Mouse (Mus musculus) neural tube, embryonic 11.5 days (tissue): ENCODE data around the gene Mmgt2. TPM values are rescaled to one million over a fixed set of nuclear protein-coding genes. Genes with fewer than 3 reads are reported as not detected.

ENCODE experiments used
- ATAC-seq: fragments of 200-750 bp; cut with Nextera tagmentation; 2 replicates; pipeline ENCODE4 v1.8.0; 2017; ENCODE audit warnings: moderate number of reproducible peaks, mild to moderate bottlenecking, moderate TSS enrichment, moderate library complexity; ENCODE audit not compliant: insufficient read depth, low FRiP score, low TSS enrichment
- DNase-seq: peaks from one replicate; pipeline ENCODE4 v3.0.0-alpha.2; 2015; ENCODE audit warnings: low spot score
- H3K27ac ChIP-seq: fragments of 300-500 bp; sonication (generic); 2 replicates; pipeline ENCODE4 v1.5.1; 2014; ENCODE audit warnings: low read depth, mild to moderate bottlenecking, low read length
- H3K27me3 ChIP-seq: fragments of 300-500 bp; sonication (generic); 2 replicates; pipeline ENCODE4 v1.6.1; 2014; ENCODE audit warnings: mild to moderate bottlenecking, low read length, mixed read lengths; ENCODE audit not compliant: control insufficient read depth, insufficient read depth
- H3K36me3 ChIP-seq: fragments of 300-500 bp; sonication (generic); 2 replicates; pipeline ENCODE4 v1.6.1; 2014; ENCODE audit warnings: mild to moderate bottlenecking, low read length, moderate library complexity, mixed read lengths; ENCODE audit not compliant: control insufficient read depth, insufficient read depth
- H3K4me1 ChIP-seq: fragments of 300-500 bp; sonication (generic); 2 replicates; pipeline ENCODE4 v1.6.1; 2014; ENCODE audit warnings: low read length, mixed read lengths; ENCODE audit not compliant: control insufficient read depth, insufficient read depth
- H3K4me2 ChIP-seq: fragments of 300-500 bp; sonication (generic); 2 replicates; pipeline ENCODE4 v1.6.1; 2014; ENCODE audit warnings: low read depth, mild to moderate bottlenecking, moderate library complexity
- H3K4me3 ChIP-seq: fragments of 300-500 bp; sonication (generic); 2 replicates; pipeline ENCODE4 v1.5.1; 2014; ENCODE audit warnings: low read depth, low read length
- H3K9ac ChIP-seq: fragments of 300-500 bp; sonication (generic); 2 replicates; pipeline ENCODE4 v1.6.1; 2014; ENCODE audit warnings: mild to moderate bottlenecking, low read length
- H3K9me3 ChIP-seq: fragments of 300-500 bp; sonication (generic); 2 replicates; pipeline ENCODE4 v1.6.1; 2016; ENCODE audit warnings: low read length; ENCODE audit not compliant: control insufficient read depth
- WGBS: fragments of 180-500 bp; shearing (Covaris S2); extraction: QIAGEN DNeasy Blood & Tissue Kit; methylation state at CpG from one replicate; pipeline ENCODE4 v1.1.7; 2014; 5-methylcytosine and 5-hydroxymethylcytosine counted together
- polyA plus RNA-seq: library from polyadenylated mRNA; unstranded; fragments of >200 nt; fragmentation: Nextera tagmentation; extraction: Ambion mirVana; gene quantifications from 2 replicates; pipeline ENCODE4 v1.2.1, GENCODE M21; 2014

Gene Mmgt2
- polyA plus RNA-seq = 39.5 and 47.0 TPM in 2 replicates

- Histone ChIP-seq H3K9ac (peak within 1 kb of the TSS; percentile 80), H3K4me3 (peak within 1 kb of the TSS; percentile 75), H3K9me3 (no peaks in the 10 kb centered on the region), H3K27me3 (no peaks in the 10 kb centered on the region), H3K4me2 (peak within 1 kb of the TSS; percentile 99), H3K36me3 (no peaks in the 10 kb centered on the region), H3K4me1 (peaks cover 16% of the 10 kb centered on the region), H3K27ac (peak within 1 kb of the TSS; percentile 24; the same call in 1 of the 2 replicates)
- ATAC-seq (peak; percentile 92), DNase-seq (peak; percentile 95)
- under 1% methylated on average over 38 of the region's 53 CpGs for WGBS
Observed at GRCm38 (mm10) chr11:62648591-62649391, at the start of gene Mmgt2. Mmgt2 (plus strand) TSS chr11:62648664.

DNA sequence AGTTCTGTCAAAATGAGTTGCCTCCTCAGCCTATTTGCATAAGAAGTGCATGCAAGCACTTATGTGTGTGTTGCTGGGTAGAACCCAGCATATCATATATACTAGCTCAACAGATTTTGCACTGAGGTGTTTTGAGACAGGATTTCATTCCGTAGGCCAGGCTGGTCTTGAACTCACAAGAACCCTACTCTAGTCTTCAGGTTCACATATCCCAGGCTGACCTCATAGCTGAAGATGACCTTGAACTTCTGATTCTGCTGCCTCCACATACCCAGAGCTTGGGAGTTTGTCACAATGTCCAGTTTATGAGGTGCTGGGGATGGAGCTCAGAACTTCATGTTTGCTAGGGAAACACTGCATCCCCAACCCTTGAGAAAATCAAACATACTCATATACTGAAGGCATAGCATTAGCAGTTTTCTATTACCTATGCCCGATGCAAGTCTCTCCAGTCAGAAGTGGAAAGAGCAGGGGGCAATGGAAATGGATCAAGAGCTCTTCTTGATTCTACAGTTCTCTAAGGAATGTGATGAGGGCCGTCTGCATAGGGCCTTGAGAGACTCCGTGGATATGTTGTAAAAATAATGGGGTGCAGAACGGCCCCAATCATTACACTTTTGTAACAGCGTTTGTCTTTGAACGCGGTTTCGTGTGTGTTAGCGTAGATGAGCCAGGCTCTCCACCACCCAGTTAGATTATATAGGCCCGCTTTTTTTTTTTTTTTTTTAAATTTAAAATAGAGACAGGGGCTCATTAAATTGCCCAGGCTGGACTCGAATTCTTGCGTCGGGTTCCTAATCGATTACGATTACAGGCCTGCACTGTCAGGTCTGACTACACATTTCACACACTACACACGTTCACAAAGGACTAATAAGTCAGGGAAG, 46.5 kb upstream of the Mmgt2 start:
- Histone ChIP-seq H3K4me2 (peak overlapping the region; percentile 38), H3K9me3 (no peaks in the 10 kb centered on the region), H3K36me3 (peaks cover 11% of the 10 kb centered on the region), H3K27ac (peak overlapping the region; percentile 81), H3K27me3 (no peaks in the 10 kb centered on the region), H3K4me1 (peaks cover 22% of the 10 kb centered on the region), H3K4me3 (peak overlapping the region; percentile 84), H3K9ac (peak overlapping the region; percentile 96)
- ATAC-seq (no peak; the same call in none of the 2 replicates), DNase-seq (no peak)
- WGBS = 11% methylated on average over 17 of the region's 17 CpGs

GRCm38 (mm10) chr11:62602619-62603311, 45.7 kb upstream of the Mmgt2 start:
- H3K36me3 ChIP-seq = peaks cover 11% of the 10 kb centered on the region
- H3K4me3 ChIP-seq = peak overlapping the region; percentile 84
- WGBS = under 1% methylated on average over 58 of the region's 58 CpGs
- peak overlapping the region; percentile 96 for H3K9ac ChIP-seq
- ATAC-seq (peak; percentile 92), DNase-seq (peak; percentile 99)
- H3K9me3 ChIP-seq = no peaks in the 10 kb centered on the region
- no peaks in the 10 kb centered on the region for H3K27me3 ChIP-seq
- H3K4me2 ChIP-seq = peak overlapping the region; percentile 74
- peak overlapping the region; percentile 81 for H3K27ac ChIP-seq
- peaks cover 22% of the 10 kb centered on the region for H3K4me1 ChIP-seq

DNA sequence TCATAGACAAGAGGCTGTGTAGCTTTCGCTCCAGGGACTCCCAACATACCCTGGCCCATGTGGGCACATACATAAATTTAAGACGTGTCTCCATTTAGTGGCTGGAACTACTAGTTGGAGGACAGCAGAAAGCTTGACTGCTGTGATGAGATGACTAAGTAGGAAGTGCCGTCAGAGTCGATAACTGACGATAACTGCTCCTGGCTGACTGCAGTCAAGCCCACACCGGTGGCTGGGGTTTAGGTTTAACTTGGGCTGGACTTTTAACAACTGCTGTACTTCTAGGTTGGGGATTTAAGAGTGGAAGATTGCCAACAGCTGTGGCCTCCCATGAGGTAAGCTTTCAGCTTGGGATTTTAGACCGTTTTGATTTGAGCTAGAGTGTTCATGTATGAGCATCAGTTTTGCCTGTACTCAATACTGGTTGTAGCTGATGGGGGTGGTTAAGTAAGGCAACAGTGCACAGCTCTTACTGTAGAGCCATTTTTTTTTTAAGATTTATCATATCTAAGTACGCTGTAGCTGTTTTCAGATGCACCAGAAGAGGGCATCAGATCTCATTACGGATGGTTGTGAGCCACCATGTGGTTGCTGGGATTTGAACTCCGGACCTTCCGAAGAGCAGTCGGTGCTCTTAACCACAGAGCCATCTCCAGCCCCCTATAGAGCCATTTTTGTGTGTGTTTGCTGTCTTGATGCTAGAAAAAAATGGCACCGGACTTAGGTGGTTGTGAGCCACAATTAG, 45.0 kb upstream of the Mmgt2 start:
- 0% methylated on average over 13 of the region's 13 CpGs for WGBS
- ATAC-seq (no peak), DNase-seq (peak; percentile 26)
- H3K27ac ChIP-seq = peak overlapping the region; percentile 81
- peak overlapping the region; percentile 96 for H3K9ac ChIP-seq
- peaks cover 11% of the 10 kb centered on the region for H3K36me3 ChIP-seq
- H3K9me3 ChIP-seq = no peaks in the 10 kb centered on the region
- peak overlapping the region; percentile 84 for H3K4me3 ChIP-seq
- peak overlapping the region; percentile 74 for H3K4me2 ChIP-seq
- peaks cover 22% of the 10 kb centered on the region for H3K4me1 ChIP-seq
- no peaks in the 10 kb centered on the region for H3K27me3 ChIP-seq

DNA sequence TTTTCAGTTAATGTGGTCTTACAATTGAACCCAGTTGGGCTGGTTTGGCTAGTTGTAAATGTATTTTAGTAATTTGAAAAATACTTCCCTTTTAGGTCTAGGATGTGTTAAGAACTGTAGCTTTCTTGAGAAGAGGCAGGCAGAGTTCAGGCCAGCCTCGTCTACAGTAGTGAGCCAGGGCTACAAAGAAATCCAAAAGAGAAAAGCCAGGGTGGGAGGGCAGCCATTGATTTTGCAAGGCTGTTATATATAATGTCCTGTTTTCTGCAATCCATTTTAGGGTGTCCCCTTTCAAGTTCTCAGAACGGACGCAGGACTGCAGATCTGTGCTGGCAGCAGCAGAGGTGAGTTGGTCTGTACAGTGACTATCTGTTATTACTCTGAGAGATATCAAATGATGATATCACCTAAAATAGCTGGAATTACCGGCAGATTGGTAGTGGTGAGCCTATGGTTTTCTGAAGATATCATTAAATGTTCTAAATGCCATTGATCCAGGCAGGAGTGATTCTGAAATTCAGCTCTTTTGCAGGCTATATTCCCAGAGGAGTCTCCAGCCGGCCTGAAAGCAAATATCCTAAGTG, 44.2 kb upstream of the Mmgt2 start:
- H3K4me2 ChIP-seq = peak overlapping the region; percentile 74
- DNase-seq (no peak), ATAC-seq (no peak)
- no peak overlapping the region for H3K27ac ChIP-seq
- H3K9me3 ChIP-seq = no peaks in the 10 kb centered on the region
- H3K27me3 ChIP-seq = no peaks in the 10 kb centered on the region
- peaks cover 14% of the 10 kb centered on the region for H3K36me3 ChIP-seq
- H3K4me3 ChIP-seq = peak overlapping the region; percentile 84
- WGBS = 19% methylated on average over 5 of the region's 5 CpGs
- peak overlapping the region; percentile 96 for H3K9ac ChIP-seq
- H3K4me1 ChIP-seq = peaks cover 22% of the 10 kb centered on the region

- H3K36me3 ChIP-seq = peaks cover 14% of the 10 kb centered on the region
- 33% methylated on average over 3 of the region's 3 CpGs for WGBS
- H3K4me1 ChIP-seq = peaks cover 22% of the 10 kb centered on the region
- ATAC-seq (no peak), DNase-seq (no peak)
- H3K4me3 ChIP-seq = peak overlapping the region; percentile 84
- peak overlapping the region; percentile 51; the same call in 1 of the 2 replicates for H3K27ac ChIP-seq
- peak overlapping the region; percentile 74 for H3K4me2 ChIP-seq
- H3K9ac ChIP-seq = peak overlapping the region; percentile 96; the same call in 1 of the 2 replicates
- H3K27me3 ChIP-seq = no peaks in the 10 kb centered on the region
- no peaks in the 10 kb centered on the region for H3K9me3 ChIP-seq
Observed at GRCm38 (mm10) chr11:62604886-62605618, 43.4 kb upstream of the Mmgt2 start.

DNA sequence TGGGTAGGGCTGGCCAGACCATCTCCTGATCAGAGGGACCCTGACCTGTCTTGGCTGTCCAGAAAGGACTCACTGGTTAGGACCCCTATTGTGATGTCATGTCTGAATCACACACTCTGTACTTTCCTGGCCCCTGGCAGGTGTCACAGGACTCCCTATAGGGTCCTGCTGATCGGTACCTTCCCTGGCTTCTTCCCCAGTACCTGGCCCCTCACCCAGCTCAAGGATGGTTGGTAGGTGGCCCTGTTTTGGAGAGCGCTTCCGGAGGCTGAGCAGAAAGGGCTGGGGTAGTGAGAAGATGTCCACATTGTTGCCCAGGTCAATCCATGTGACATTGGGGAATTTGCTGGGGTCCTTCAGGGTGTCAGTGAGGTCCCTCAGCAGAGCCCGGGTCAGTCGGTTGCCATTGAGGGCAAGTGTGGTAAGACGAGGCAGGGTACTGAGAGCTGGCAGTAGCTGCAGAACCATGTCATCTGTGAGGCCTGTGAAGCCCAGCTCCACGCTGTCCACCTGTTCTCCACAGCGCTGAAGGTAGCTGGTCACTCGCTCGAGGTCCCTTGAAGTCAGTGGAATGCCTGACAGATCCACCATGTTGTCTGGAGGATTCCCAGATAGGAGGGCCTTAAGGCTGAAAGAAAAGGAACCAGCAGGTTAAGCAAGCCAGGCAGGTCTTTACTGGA, 42.7 kb upstream of the Mmgt2 start:
- Histone ChIP-seq H3K27me3 (no peaks in the 10 kb centered on the region), H3K4me1 (peaks cover 22% of the 10 kb centered on the region), H3K4me2 (peak overlapping the region; percentile 74; the same call in 1 of the 2 replicates), H3K36me3 (peaks cover 14% of the 10 kb centered on the region), H3K9ac (peak overlapping the region; percentile 24; the same call in 1 of the 2 replicates), H3K9me3 (no peaks in the 10 kb centered on the region), H3K27ac (peak overlapping the region; percentile 51; the same call in 1 of the 2 replicates), H3K4me3 (no peak overlapping the region)
- 44% methylated on average over 10 of the region's 10 CpGs for WGBS
- ATAC-seq = no peak
- DNase-seq = peak; percentile 28
